In the genomic region with DNA sequence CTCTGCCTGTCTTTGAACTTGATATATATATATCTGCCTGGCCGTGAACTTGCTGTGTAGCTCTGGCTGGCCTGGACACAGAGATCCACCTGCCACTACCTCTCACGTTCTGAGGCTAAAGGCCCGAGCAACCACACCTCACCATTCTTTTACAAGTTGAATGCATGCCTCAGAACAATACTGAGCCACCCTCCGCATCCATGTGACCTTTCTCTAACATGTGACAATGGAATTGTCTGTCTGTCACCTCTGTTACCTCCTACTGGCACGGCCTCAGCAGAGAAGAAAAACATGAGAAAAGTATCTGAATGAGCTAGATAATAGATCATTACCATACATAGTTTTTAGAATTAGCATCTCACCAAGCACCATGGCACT, we compare ENCODE assay signal across 13 mouse cellular contexts.
"Had no signal": no experiment of that assay in that cellular context is flagged by ENCODE, and none has a peak within 500 bp of the region (broad histone marks: within the 10 kb centered on the region; RNA-seq: fewer than 3 reads in every experiment).

No protein-coding gene starts in this region.

- H3K4me2 ChIP-seq: limb, embryonic 12.5 days; liver, embryonic 15.5 days; neural tube, embryonic 13.5 days had no signal

- H3K27me3 ChIP-seq: limb, embryonic 12.5 days; liver, embryonic 15.5 days; neural tube, embryonic 13.5 days had no signal

- DNase-seq: kidney, adult 2 months; kidney, postnatal 36 days; layer of hippocampus, adult 9-11 months; layer of hippocampus, postnatal 36 days; liver; midbrain, embryonic 14.5 days; retina, postnatal 1 day; right cerebral cortex, postnatal 4 days; spleen, adult 18-20 months; thymus, postnatal 36 days had no signal

- H3K9me3 ChIP-seq: limb, embryonic 12.5 days; liver, embryonic 15.5 days had no signal

- H3K27ac ChIP-seq: liver, embryonic 15.5 days had no signal

- H3K4me3 ChIP-seq: limb, embryonic 12.5 days; liver, embryonic 15.5 days; neural tube, embryonic 13.5 days had no signal

- H3K36me3 ChIP-seq: limb, embryonic 12.5 days; neural tube, embryonic 13.5 days had no signal

- H3K9ac ChIP-seq: limb, embryonic 12.5 days; liver, embryonic 15.5 days; neural tube, embryonic 13.5 days had no signal
